Mouse (Mus musculus) hematopoietic stem cell, adult 5-6 weeks (primary cell): ENCODE results near the gene Gm42957. TPM values are rescaled to one million over a fixed set of nuclear protein-coding genes. Genes with fewer than 3 reads are reported as not detected.
A peak's percentile ranks its signal among the peaks of the same experiment; 100 is the strongest.
"Not testable (repeated sequence)": the region's sequence is repeated elsewhere in the genome, so short reads cannot be mapped to it uniquely, and the experiment has no call there.

Source experiments
- ATAC-seq, 2 experiments: fragments of 125-278 bp in 1 of 2; replicated peaks in 1 of 2; 2 replicates each; pipeline ENCODE4 v1.8.0; 2016 to 2017; ENCODE audit warnings: inconsistent platforms in 2 of 2, mild to moderate bottlenecking in 2 of 2, moderate number of reproducible peaks in 2 of 2, low read depth in 1 of 2, moderate TSS enrichment in 1 of 2; ENCODE audit not compliant: low FRiP score in 2 of 2, poor library complexity in 2 of 2, severe bottlenecking in 2 of 2, insufficient read depth in 1 of 2, low TSS enrichment in 1 of 2
- total RNA-seq: library from RNA; stranded (forward); fragments of 172-1452, 232-1000 nt; gene quantifications from 2 replicates; pipeline ENCODE4 v1.2.3, GENCODE M21; 2017

Gm42957 gene
- total RNA-seq, 1 experiment from 2014 or later = not detected

GRCm38 (mm10) chr3:96666916-96667315 is 31.6 kb downstream of the Gm42957 start:
- no peak for ATAC-seq

- no peak for ATAC-seq
These were observed 32.0 kb downstream of the Gm42957 start for GRCm38 (mm10) chr3:96667316-96667715.

- no peak for ATAC-seq
These were observed 33.3 kb downstream of the Gm42957 start for GRCm38 (mm10) chr3:96668424-96669067.

GRCm38 (mm10) chr3:96669727-96670468 is 34.6 kb downstream of the Gm42957 start, which contains the start of gene Ankrd35:
Gene Ankrd35 (plus strand): TSS chr3:96670131.
- peak; percentile 96 to 98 for ATAC-seq

- ATAC-seq = no peak
These were observed 36.2 kb downstream of the Gm42957 start for GRCm38 (mm10) chr3:96671519-96671918.

- no peak for ATAC-seq
These were observed 38.2 kb downstream of the Gm42957 start for GRCm38 (mm10) chr3:96673514-96673913.

GRCm38 (mm10) chr3:96674442-96674841 is 39.2 kb downstream of the Gm42957 start:
- ATAC-seq = no peak

GRCm38 (mm10) chr3:96675171-96675570 is 39.9 kb downstream of the Gm42957 start:
- ATAC-seq = no peak

GRCm38 (mm10) chr3:96675690-96676089 is 40.4 kb downstream of the Gm42957 start:
- ATAC-seq = no peak

GRCm38 (mm10) chr3:96678456-96678855 is 43.2 kb downstream of the Gm42957 start:
- no peak for ATAC-seq

GRCm38 (mm10) chr3:96679159-96679674 is 43.9 kb downstream of the Gm42957 start:
- no peak for ATAC-seq

GRCm38 (mm10) chr3:96680269-96680956 is 45.1 kb downstream of the Gm42957 start:
- no peak for ATAC-seq

GRCm38 (mm10) chr3:96683496-96683895 is 48.2 kb downstream of the Gm42957 start:
- no peak for ATAC-seq

GRCm38 (mm10) chr3:96684151-96684821 is 49.0 kb downstream of the Gm42957 start:
- no peak for ATAC-seq

GRCm38 (mm10) chr3:96684822-96685156 is 49.5 kb downstream of the Gm42957 start:
- no peak; a peak in 1 of 4 replicates for ATAC-seq

- not testable (repeated sequence) for ATAC-seq
These were observed 50.8 kb downstream of the Gm42957 start for GRCm38 (mm10) chr3:96686057-96686456.

GRCm38 (mm10) chr3:96688854-96689253 is 53.6 kb downstream of the Gm42957 start:
- no peak for ATAC-seq
